Mouse (Mus musculus) testis, adult 2 months (tissue): ENCODE measurements around the gene Ankrd36.

Source experiments
- CTCF ChIP-seq: fragments of 200-500 bp; IDR thresholded peaks from 2 replicates; pipeline ENCODE4 v1.5.1; 2012; ENCODE audit warnings: low read depth, mild to moderate bottlenecking, inconsistent platforms, low read length, moderate library complexity; ENCODE audit not compliant: control insufficient read depth, insufficient read depth, insufficient replicate concordance
- POLR2A ChIP-seq: fragments of 200-500 bp; IDR thresholded peaks from 2 replicates; pipeline ENCODE4 v1.6.1; 2012; ENCODE audit warnings: low read depth, mild to moderate bottlenecking, inconsistent platforms, low read length, moderate library complexity; ENCODE audit not compliant: control insufficient read depth

- TF ChIP-seq CTCF (no peak), POLR2A (no peak)
Observed at GRCm38 (mm10) chr11:5643085-5643484, 73.6 kb downstream of the Ankrd36 start.
